Mouse (Mus musculus): ENCODE measurements around the gene Ablim1.

DNA sequence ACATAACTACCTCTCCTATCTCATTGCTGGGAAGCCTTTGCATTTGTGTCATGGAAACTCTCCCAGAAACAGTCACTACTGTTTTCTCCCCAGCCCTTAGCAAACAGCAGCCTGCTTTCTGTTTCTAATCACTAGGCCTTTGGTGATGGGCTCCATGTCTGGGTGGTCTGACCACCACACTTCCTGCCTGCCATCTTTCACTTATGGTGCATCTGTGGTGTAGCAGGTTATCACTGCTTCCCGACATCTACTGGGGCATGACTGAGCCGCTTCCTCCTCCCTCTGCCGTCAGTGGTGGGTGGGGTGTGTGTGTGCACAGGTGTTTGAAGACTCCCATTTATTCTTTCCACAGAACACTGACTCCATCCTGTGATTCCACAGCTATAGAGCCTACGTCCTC, 183.4 kb downstream of the Ablim1 start:
- TF ChIP-seq CTCF (IDR thresholded peaks at IDR 0.05; ENCODE audit: insufficient read depth, low read depth, low read length) (no peak), POLR2A (IDR thresholded peaks at IDR 0.05; ENCODE audit: insufficient read depth, low read depth, low read length) (no peak)
